Mouse (Mus musculus) urinary bladder, postnatal 36 days (tissue): ENCODE results near the gene Cubn.

ENCODE experiments used
- DNase-seq, 2 experiments: peaks; one replicate each; pipeline ENCODE4 v3.0.0; 2022; ENCODE audit warnings: low spot score in 2 of 2, mixed read lengths in 1 of 2

Cubn gene

GRCm38 (mm10) chr2:13237140-13237901, 254.3 kb downstream of the Cubn start:
- peak; percentile 11 to 26 for DNase-seq

DNA sequence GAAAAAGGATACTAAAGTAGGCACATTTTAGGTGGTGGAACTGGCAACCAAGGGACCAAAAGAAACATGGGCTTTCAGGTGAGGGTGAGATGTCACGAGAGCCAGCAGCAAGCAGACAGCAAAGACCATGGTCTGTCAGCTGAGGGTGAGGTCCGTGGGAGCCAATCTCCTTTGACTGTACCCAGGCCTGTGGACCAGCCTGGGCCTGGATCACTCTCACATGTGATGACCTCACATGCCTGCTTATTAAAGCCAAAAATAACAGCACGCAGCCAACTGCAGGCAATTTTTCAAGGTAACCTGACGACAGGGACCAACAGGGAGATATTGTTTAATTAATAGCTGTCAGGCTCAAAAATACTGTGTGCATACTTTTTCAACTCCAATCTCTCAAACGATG, 255.9 kb downstream of the Cubn start:
- no peak for DNase-seq

- DNase-seq, result no peak
These were observed 256.8 kb downstream of the Cubn start for GRCm38 (mm10) chr2:13234796-13235195.

DNA sequence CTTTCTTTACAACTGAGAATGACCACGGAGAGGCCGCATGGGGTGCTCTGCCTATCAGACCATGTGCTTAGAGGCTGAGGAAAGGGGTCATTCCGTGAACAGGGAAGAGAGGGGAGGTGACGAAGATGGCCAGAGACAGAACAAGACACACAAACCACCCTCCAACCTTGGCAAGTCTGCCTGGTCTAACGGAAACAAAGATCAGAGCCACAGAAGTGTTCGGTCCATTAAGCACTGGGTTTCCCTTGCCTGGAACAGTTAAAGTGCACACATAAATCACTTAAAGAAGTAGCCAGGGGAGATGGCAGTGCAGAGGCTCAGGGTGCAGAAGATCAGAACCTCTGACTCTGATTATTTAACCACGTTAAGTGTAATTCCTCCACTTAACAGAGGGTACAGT, 257.7 kb downstream of the Cubn start:
- DNase-seq, result no peak

- no peak for DNase-seq
These were observed 258.3 kb downstream of the Cubn start for GRCm38 (mm10) chr2:13233254-13233835.

- no peak for DNase-seq
These were observed 259.3 kb downstream of the Cubn start for GRCm38 (mm10) chr2:13232305-13232704.

DNA sequence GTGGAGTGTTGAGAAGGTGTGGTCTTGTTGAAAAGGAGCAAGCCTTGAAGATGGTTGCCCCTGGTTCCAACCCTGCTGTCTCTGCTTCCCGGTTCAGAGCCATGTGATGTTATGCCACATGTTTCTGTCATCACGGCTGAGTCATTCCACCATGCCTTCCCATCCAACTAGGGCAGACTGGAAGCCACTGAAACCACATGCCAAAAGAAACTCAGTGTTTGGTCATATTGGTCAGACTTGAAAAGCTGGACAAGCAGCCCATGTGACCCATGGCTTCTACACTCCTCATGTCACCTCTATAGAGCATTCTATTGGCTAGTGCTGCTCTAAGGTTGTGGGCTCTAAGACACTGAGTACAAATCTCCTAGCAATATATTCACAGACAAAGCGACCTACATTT, 261.9 kb downstream of the Cubn start:
- no peak for DNase-seq
